Mouse (Mus musculus) testis, adult 2 months (tissue): ENCODE measurements around the gene Hoxc6. TPM values are rescaled to one million over a fixed set of nuclear protein-coding genes. Genes with fewer than 3 reads are reported as not detected.
A peak's percentile ranks its signal among the peaks of the same experiment; 100 is the strongest.

Experiments used
- H3K27ac ChIP-seq: fragments of 200-500 bp; 2 replicates; pipeline ENCODE4 v1.5.1; 2012; ENCODE audit warnings: low read depth, low read length; ENCODE audit not compliant: control insufficient read depth, insufficient read depth
- H3K27me3 ChIP-seq: fragments of 200-500 bp; 2 replicates; pipeline ENCODE4 v1.6.1; 2012; ENCODE audit warnings: mild to moderate bottlenecking, low read length, moderate library complexity; ENCODE audit not compliant: control insufficient read depth, insufficient read depth
- H3K36me3 ChIP-seq: fragments of 200-500 bp; 2 replicates; pipeline ENCODE4 v1.6.1; 2012; ENCODE audit warnings: mild to moderate bottlenecking, low read length; ENCODE audit not compliant: control insufficient read depth, insufficient read depth
- H3K4me1 ChIP-seq: fragments of 200-500 bp; 2 replicates; pipeline ENCODE4 v1.6.1; 2012; ENCODE audit warnings: low read length; ENCODE audit not compliant: control insufficient read depth, insufficient read depth
- H3K4me3 ChIP-seq: fragments of 200-500 bp; 2 replicates; pipeline ENCODE4 v1.5.1; 2012; ENCODE audit warnings: low read depth, mild to moderate bottlenecking, low read length, moderate library complexity, mixed read lengths; ENCODE audit not compliant: control insufficient read depth
- CTCF ChIP-seq: fragments of 200-500 bp; IDR thresholded peaks from 2 replicates; pipeline ENCODE4 v1.5.1; 2012; ENCODE audit warnings: low read depth, mild to moderate bottlenecking, inconsistent platforms, low read length, moderate library complexity; ENCODE audit not compliant: control insufficient read depth, insufficient read depth, insufficient replicate concordance
- POLR2A ChIP-seq: fragments of 200-500 bp; IDR thresholded peaks from 2 replicates; pipeline ENCODE4 v1.6.1; 2012; ENCODE audit warnings: low read depth, mild to moderate bottlenecking, inconsistent platforms, low read length, moderate library complexity; ENCODE audit not compliant: control insufficient read depth
- polyA plus RNA-seq: library from polyadenylated mRNA; depleted of rRNA; stranded (reverse); fragments of >200 nt; gene quantifications from 2 replicates; pipeline ENCODE4 v1.2.3, GENCODE M21; 2012

The Hoxc6 gene
- polyA plus RNA-seq, 1 experiment: 1.0 TPM

DNA sequence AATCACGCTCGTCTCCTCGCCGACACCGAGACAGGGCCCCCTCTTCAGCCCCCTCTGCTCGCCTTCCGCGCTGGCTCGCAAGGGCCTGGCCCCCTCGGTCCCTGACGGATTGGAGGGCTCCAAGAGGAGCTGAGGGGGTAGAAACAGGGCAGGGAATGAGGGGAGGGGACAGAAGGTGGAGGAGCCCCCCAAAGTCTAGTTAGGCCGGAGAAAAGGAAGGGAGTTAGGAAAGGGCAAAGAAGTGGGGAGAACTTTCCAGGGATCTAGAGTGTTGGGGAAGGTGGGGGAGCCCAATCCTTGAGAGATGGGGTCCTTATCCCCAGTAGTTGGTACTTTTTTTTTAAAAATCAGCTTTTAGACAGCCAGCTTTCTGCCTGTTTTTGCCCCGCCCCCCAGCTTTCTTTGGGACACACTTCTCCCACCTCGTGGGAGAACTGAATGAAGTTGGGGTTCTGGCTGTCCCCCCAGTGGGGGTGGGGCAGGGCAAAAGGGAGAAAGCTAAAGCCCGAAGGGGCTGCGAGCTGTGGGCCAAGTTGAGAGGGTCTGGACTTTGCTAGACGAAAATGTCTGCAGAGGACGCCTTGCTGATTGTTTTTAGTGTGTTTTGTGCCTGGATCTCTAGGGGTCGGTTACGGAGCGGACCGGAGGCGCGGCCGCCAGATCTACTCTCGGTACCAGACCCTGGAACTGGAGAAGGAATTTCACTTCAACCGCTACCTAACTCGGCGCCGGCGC, 12.2 kb downstream of the Hoxc6 start:
- no peaks in the 10 kb centered on the region for H3K36me3 ChIP-seq
- peaks cover 13% of the 10 kb centered on the region for H3K27me3 ChIP-seq
- no peak overlapping the region for H3K27ac ChIP-seq
- TF ChIP-seq CTCF: no peak
- no peak for TF ChIP-seq POLR2A
- peaks cover 30% of the 10 kb centered on the region for H3K4me1 ChIP-seq
- peak overlapping the region; percentile 20; the same call in 1 of the 2 replicates for H3K4me3 ChIP-seq

DNA sequence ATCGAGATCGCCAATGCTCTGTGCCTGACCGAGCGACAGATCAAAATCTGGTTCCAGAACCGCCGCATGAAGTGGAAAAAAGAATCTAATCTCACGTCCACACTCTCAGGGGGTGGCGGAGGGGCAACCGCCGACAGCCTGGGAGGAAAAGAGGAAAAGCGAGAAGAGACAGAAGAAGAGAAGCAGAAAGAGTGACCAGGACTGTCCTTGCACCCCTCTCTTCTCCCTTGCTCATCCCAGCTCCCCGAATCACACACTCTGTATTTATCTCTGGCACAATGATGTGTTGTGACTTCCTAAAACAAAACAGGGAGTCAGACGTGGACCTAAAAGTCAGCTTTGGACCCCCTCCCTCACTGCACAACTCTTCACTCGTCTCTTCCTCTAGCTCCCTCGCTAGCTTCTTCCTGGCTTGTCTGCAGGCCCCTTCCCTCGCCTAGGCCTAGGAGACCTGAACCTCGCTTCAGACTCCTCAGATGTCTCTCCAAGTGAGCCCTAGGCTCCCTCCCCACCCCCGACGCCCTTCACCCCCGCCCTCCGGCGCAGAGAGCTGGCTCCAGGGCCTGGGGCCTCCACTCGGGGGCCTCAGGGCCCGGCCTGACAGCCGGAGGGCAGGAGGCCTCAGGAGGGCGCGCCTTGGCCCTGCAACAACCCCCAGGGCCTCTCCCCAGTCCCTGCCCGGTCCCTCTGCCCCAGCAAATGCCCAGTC, 12.9 kb downstream of the Hoxc6 start:
- TF ChIP-seq POLR2A (no peak), CTCF (no peak)
- no peaks in the 10 kb centered on the region for H3K36me3 ChIP-seq
- H3K27ac ChIP-seq: no peak overlapping the region
- peaks cover 11% of the 10 kb centered on the region for H3K27me3 ChIP-seq
- peak overlapping the region; percentile 3; the same call in 1 of the 2 replicates for H3K4me3 ChIP-seq
- H3K4me1 ChIP-seq: peaks cover 33% of the 10 kb centered on the region

DNA sequence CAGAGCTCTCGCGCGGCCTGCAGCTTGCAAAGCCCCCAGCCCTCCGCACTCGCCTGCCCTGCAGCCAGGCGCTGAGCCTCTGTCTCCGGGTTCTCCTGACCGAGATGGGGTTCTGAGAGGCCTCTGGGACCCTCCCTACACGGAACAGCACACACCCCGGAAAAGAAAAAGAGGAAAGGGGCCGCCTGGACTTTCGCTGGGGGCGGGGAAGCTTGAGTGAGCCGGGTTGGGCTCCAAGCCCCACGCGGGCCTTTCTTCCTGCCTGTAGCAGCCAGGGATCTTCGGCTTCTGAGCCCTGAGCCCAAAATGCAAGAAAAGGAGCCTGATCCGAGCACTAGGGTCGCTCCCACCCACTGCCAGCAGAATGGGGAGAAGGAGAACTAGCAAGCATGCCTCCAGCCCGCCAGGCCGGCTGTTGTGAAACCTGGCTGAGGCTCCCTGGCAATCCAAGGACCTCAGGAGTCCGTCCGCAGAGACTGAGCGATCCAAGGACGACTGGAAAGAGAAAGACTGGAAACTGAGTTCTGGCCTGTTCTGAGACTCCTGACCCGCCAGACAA, 13.9 kb downstream of the Hoxc6 start:
- H3K36me3 ChIP-seq: no peaks in the 10 kb centered on the region
- H3K27me3 ChIP-seq: peaks cover 11% of the 10 kb centered on the region
- peaks cover 33% of the 10 kb centered on the region for H3K4me1 ChIP-seq
- no peak overlapping the region for H3K27ac ChIP-seq
- TF ChIP-seq CTCF (no peak), POLR2A (0 out of 2 replicates have a peak, but pooled peaks have one; percentile 9)
- no peak overlapping the region for H3K4me3 ChIP-seq

DNA sequence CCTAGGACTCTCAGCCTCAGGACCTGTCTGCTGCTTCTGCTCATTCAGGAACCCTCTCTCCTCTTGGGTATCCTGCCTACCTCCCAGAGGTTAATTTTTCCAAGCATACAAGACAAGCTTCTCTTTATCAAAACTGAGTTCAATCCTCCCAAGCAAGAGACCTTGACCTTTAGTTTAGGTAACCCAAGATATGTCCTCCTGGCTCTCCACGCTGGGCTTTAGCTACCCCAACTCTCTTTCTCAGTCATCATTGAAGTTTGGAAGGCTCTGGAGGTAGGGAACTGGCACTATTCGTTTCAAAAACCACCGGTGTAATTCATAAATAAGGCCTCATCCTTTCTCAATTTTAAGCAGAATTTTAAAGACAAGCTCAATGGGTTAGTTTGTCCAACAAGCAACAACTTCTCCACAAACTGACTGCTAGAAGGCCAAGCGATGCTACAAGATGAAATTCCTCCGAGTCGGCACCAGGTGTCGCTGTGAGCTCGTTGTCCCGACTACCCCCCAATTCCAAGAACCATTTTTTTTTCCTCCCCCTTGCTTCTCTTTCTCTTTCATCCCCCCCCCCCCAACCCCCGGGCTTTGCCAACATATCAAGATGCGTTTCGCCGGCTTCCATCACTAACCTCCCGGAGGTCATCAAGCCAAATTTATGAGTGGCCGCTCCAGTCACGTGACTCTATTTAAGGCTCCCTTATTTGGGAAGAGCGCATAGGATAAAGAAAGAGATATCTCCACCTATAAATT, 15.4 kb downstream of the Hoxc6 start:
- H3K27me3 ChIP-seq: peaks cover 11% of the 10 kb centered on the region
- no peaks in the 10 kb centered on the region for H3K36me3 ChIP-seq
- H3K4me1 ChIP-seq: peaks cover 33% of the 10 kb centered on the region
- no peak for TF ChIP-seq POLR2A
- TF ChIP-seq CTCF: peak; percentile 87
- no peak overlapping the region; the same call in 1 of the 2 replicates for H3K4me3 ChIP-seq
- H3K27ac ChIP-seq: no peak overlapping the region

DNA sequence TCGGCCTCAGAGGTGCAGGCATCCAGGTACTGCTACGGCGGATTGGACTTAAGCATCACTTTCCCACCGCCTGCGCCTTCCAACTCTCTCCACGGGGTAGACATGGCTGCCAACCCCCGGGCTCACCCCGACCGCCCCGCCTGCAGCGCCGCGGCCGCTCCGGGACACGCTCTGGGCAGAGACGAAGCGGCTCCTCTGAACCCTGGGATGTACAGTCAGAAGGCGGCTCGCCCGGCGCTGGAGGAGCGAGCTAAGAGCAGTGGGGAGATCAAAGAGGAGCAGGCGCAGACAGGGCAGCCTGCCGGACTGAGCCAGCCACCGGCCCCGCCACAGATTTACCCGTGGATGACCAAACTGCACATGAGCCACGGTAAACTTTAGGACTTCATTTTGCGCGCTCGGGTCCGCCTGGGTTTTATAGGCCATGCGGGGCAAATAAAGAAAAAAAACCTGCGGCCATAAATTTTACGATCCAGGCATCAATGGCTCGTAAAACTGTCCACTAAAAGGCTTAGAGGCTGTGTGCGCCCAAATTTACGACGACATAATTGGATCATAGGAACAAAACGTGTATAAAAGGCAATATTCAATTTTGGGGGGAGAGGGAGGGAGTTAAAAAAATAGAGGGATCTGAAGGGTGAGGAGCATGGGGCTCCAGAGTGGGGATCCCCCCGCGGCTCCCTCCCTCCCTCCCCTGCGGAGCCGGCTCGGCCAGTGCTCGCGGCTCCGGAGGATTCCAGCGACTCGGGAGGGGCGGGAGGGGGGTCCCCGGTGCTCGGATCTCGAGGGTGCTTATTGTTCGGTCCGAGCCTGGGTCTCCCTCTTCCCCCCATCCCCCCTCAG, 16.3 kb downstream of the Hoxc6 start:
- peak overlapping the region; percentile 40 for H3K4me3 ChIP-seq
- TF ChIP-seq POLR2A: no peak
- no peak for TF ChIP-seq CTCF
- H3K27ac ChIP-seq: no peak overlapping the region
- no peaks in the 10 kb centered on the region for H3K36me3 ChIP-seq
- peaks cover 33% of the 10 kb centered on the region for H3K4me1 ChIP-seq
- H3K27me3 ChIP-seq: peaks cover 11% of the 10 kb centered on the region

DNA sequence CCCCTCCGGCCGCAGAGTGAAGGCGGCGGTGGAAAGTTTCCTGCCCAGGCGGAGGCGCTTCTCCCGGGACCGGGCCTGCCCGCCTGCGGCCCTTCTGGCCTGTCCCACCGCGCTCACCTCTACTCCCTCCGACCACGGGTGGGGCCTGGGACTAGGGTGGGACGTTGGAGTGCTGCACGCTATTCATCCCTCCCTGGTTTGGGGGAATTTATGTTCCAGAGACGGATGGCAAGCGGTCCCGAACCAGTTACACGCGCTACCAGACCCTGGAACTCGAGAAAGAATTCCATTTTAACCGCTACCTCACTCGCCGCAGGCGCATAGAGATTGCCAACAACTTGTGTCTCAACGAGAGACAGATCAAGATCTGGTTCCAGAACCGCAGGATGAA, 16.9 kb downstream of the Hoxc6 start:
- Histone ChIP-seq H3K4me1 (peaks cover 28% of the 10 kb centered on the region), H3K27ac (no peak overlapping the region), H3K36me3 (no peaks in the 10 kb centered on the region), H3K4me3 (peak overlapping the region; percentile 40), H3K27me3 (peaks cover 11% of the 10 kb centered on the region)
- no peak for TF ChIP-seq CTCF
